Mouse (Mus musculus): Measurements from ENCODE around the gene Arvcf. TPM values are rescaled to one million over a fixed set of nuclear protein-coding genes. Genes with fewer than 3 reads are reported as not detected.

Arvcf gene
- polyA plus RNA-seq, 1 experiment from 2014 or later, result 25.8 TPM

DNA sequence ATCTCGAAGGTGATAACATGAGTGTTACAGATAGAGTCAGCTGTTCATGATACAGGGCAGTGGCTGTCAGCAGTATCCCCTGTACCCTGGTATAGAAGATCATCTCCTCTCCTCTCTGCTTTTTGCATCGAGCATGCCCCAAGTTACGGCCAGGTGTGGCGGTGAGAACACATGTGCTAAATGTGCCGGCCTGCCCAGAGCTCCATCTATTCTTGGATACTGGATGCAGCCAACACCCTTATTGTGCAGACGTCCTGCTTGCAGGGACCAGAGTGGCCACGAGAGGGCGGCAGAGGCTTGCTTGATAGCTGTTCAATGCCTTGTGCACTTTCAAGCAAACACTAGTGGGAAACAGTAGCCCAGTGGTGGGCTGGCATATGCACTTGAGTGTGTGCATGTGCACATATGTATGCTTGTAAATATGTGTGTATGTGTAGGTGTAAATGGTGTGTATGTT, 95.4 kb downstream of the Arvcf start:
- H3K27me3 ChIP-seq (ENCODE audit: insufficient read depth, poor library complexity, severe bottlenecking), result peaks cover 11% of the 10 kb centered on the region; the same call in 1 of the 2 replicates
- WGBS, result 15% methylated on average over 8 of the region's 8 CpGs
- DNase-seq (ENCODE audit: low spot score), result peak; percentile 94
- no peaks in the 10 kb centered on the region for H3K9me3 ChIP-seq
- H3K36me3 ChIP-seq, result peaks cover 37% of the 10 kb centered on the region
- no peak overlapping the region for H3K4me3 ChIP-seq
- no peak overlapping the region for H3K27ac ChIP-seq
- peaks cover 18% of the 10 kb centered on the region for H3K4me1 ChIP-seq

DNA sequence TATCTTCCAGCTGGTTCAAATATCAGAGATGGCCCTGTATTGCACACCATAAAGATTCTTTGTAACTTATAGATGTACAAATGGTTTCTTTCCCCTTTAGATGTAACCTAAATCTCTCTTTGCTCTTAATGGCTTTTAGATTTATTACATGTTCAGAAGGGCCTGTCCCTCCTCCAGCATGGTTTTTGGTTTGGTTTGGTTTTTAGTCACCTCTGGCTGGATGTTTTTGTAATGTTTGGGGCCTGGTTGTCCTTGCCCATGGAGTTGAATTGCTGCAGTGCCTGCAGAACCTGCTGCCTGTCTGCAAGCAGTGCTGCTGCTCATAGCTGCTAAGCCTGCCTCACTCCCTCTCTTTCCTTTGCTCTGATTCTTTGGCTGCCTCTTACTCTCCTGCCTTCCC, 99.3 kb downstream of the Arvcf start:
- H3K27ac ChIP-seq, result no peak overlapping the region
- DNase-seq (ENCODE audit: low spot score), result no peak
- peaks cover 30% of the 10 kb centered on the region for H3K4me1 ChIP-seq
- 0 out of 2 replicates have a peak, but pooled peaks cover 4% of the 10 kb centered on the region for H3K27me3 ChIP-seq (ENCODE audit: insufficient read depth, poor library complexity, severe bottlenecking)
- no peaks in the 10 kb centered on the region for H3K9me3 ChIP-seq
- peaks cover 19% of the 10 kb centered on the region; the same call in 1 of the 2 replicates for H3K36me3 ChIP-seq
- H3K4me3 ChIP-seq, result no peak overlapping the region

DNA sequence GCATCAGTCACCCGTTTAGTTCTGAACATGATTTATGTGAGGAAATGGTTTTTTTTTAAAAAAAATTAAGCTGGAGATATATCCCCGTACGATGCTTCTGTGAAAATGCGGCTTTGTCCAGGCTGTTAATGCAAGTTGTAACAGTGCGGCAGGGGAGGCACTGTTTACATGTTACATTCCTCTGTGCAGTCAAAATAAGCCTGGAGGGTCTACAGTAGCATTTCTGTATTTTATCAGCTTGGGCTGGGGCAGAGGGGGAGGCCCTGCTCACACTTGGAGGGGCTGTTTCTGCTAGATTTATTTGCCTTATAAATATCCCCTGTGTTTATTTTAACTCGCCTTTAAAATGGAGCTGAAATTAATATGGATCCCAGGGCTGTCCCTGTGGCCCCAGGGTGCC, 100.1 kb downstream of the Arvcf start:
- DNase-seq (ENCODE audit: low spot score), result no peak
- peaks cover 26% of the 10 kb centered on the region for H3K4me1 ChIP-seq
- H3K27ac ChIP-seq, result peak overlapping the region; percentile 63; the same call in 1 of the 2 replicates
- no peak overlapping the region for H3K4me3 ChIP-seq
- no peaks in the 10 kb centered on the region for H3K27me3 ChIP-seq (ENCODE audit: insufficient read depth, poor library complexity, severe bottlenecking)
- WGBS, result 80% methylated on average over 6 of the region's 6 CpGs
- no peaks in the 10 kb centered on the region for H3K9me3 ChIP-seq
- peaks cover 18% of the 10 kb centered on the region; the same call in 1 of the 2 replicates for H3K36me3 ChIP-seq

DNA sequence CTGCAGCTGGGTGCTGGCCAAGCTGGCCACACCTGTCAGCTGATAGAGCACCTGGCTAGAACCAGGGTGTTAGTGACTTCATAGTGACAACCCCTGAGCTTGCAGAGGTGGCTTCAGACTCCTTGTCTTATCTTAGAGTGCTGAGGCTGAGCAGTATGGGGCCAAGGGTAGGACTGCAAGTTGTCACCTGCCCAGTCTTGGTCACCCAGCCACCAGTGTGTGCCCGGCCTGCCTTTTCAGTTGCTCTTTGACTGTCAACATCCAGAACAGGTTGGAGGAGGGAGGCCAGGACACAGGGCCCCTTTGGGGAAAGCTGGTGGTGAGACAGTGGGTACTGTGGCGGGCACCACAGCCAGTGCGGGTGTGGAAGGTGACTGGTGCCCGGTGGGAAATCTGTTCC, 101.0 kb downstream of the Arvcf start:
- Histone ChIP-seq H3K27me3 (ENCODE audit: insufficient read depth, poor library complexity, severe bottlenecking) (no peaks in the 10 kb centered on the region), H3K9me3 (no peaks in the 10 kb centered on the region), H3K27ac (no peak overlapping the region), H3K36me3 (peaks cover 18% of the 10 kb centered on the region; the same call in 1 of the 2 replicates), H3K4me3 (no peak overlapping the region), H3K4me1 (peaks cover 28% of the 10 kb centered on the region)
- no peak for DNase-seq (ENCODE audit: low spot score)
- WGBS, result 91% methylated on average over 4 of the region's 4 CpGs

DNA sequence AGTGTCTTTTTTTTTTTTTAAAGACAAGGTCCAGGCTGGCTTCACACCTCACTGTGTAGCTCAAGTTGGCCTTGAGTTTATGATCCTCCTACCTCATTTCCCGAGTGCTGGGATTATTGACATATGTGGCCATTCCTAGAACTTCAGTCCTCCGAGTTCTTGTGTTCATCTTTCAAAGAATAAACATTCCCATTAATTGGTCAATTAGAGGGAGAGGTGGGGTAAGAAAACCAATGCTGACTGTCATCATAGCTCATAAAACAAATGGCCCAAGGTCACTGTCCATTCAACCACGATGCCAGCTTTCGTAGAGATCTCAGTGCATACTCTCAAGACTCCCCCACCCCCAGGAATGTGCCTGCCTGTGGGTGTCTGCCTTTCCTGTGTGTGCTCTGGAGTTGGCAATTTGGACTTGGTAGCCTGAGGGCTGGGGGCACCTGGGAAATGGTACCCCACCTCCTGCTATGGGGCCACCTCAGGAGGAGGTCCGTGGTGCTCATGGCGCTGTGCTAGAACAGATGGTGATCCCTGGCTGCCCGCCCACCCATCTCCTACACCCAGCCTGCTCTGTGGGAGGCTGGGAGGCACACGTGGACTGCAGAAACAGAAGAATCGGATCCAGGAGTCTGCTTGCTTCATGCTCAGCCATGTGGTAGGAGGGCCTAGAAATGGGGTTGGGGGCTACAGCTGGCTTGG, 103.7 kb downstream of the Arvcf start:
- Histone ChIP-seq H3K27ac (no peak overlapping the region), H3K27me3 (ENCODE audit: insufficient read depth, poor library complexity, severe bottlenecking) (peaks cover 7% of the 10 kb centered on the region; the same call in 1 of the 2 replicates), H3K4me3 (no peak overlapping the region), H3K4me1 (peaks cover 39% of the 10 kb centered on the region), H3K9me3 (no peaks in the 10 kb centered on the region), H3K36me3 (peaks cover 23% of the 10 kb centered on the region)
- 66% methylated on average over 9 of the region's 9 CpGs for WGBS
- DNase-seq (ENCODE audit: low spot score), result no peak

DNA sequence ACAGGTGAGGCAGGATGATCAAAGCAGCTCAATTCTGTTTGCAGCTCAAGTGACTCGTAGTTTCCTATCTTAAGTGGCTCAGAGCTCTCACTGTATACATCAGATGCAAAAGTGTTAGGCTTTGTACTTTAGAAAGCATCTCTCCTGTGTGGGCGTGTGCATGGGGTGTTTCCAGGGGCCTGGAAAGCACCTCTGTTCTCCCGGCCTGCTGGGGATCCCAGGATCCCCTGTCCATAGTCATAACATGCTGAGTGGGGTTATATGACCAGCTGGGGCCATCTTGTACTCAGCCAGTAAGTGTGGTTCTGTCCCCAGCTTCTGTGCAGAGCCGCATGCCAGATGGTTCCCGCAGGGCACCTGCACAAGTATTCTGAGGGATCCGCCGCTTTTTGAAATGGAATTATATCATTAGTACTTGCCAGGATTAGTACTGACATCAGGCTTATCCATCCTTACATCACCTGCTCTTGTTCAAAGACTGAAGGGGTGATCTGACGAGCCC, 104.4 kb downstream of the Arvcf start:
- no peaks in the 10 kb centered on the region for H3K9me3 ChIP-seq
- peaks cover 39% of the 10 kb centered on the region for H3K4me1 ChIP-seq
- no peak overlapping the region for H3K4me3 ChIP-seq
- peaks cover 7% of the 10 kb centered on the region; the same call in 1 of the 2 replicates for H3K27me3 ChIP-seq (ENCODE audit: insufficient read depth, poor library complexity, severe bottlenecking)
- H3K27ac ChIP-seq, result no peak overlapping the region
- DNase-seq (ENCODE audit: low spot score), result no peak
- WGBS, result 83% methylated on average over 8 of the region's 8 CpGs
- H3K36me3 ChIP-seq, result peaks cover 29% of the 10 kb centered on the region

DNA sequence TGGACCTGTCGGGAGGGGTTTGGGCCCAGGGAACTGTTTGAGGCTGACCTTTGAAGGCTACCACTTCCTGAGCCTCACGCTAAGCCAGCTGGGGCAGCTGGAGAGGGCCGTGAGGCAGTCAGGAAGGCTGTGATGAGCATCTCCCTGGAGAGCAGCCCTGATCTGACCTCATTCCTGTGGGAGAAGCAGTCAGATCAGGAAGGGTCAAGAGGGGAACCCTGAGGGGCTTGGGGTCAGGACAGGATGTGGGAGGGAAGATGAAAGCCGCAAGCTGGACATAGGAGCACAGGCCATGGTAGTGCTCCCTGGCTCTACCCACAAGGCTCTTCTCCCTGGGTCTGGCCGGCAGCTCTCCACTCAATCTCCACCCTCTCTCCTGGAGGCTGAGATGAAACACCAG, 105.9 kb downstream of the Arvcf start:
- H3K27ac ChIP-seq, result no peak overlapping the region; the same call in 1 of the 2 replicates
- DNase-seq (ENCODE audit: low spot score), result no peak
- no peaks in the 10 kb centered on the region for H3K9me3 ChIP-seq
- peaks cover 14% of the 10 kb centered on the region for H3K27me3 ChIP-seq (ENCODE audit: insufficient read depth, poor library complexity, severe bottlenecking)
- H3K36me3 ChIP-seq, result peaks cover 38% of the 10 kb centered on the region
- no peak overlapping the region for H3K4me3 ChIP-seq
- 33% methylated on average over 5 of the region's 5 CpGs for WGBS
- peaks cover 34% of the 10 kb centered on the region for H3K4me1 ChIP-seq

DNA sequence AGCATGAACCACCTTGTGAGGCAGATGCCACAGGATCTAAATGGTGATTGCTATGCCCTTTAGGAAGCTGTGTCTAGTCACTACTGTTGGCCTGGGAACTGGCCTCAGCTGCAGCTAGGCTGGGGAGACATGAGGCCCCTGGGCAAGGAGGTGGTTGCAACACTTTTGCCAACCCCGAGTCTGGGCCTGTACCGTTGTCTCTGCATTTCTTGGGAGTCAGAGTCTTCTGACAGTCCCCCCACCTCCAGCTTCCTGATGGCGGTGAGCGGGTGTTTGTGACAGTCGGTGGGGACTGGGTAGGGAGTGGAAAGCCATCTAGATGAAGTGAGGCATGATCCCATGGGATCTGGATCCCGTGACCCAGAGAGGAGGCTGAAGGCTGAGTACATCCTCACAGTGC, 107.4 kb downstream of the Arvcf start:
- Histone ChIP-seq H3K4me3 (no peak overlapping the region), H3K27me3 (ENCODE audit: insufficient read depth, poor library complexity, severe bottlenecking) (peaks cover 17% of the 10 kb centered on the region), H3K4me1 (peaks cover 45% of the 10 kb centered on the region), H3K36me3 (peaks cover 32% of the 10 kb centered on the region), H3K9me3 (no peaks in the 10 kb centered on the region), H3K27ac (no peak overlapping the region)
- 90% methylated on average over 6 of the region's 6 CpGs for WGBS
- DNase-seq (ENCODE audit: low spot score), result no peak

MicroRNA genes within 50 kb of the gene (microRNA counts, 519-probe panel; counts per million panel counts)
- microRNA mmu-miR-185, result 4,792 counts per million, percentile 32 among the panel's probes with 10 or more counts

Small RNA genes lying within 50 kb of the gene (microRNA-seq; reads per million reads assigned to microRNA genes)
- gene Gm26219 (not detected), gene Mir185 (309 reads per million, percentile 64 among the genes with 10 or more reads in this experiment)

Other genes starting within 250 kb of the Arvcf start
- 0.31 and 0.79 TPM in 2 replicates for gene Rtn4r, start 220.5 kb upstream of the Arvcf start, polyA plus RNA-seq (2016; fragmentation: Nextera tagmentation; extraction: Ambion mirVana)
- gene Ccdc188, start 130.3 kb upstream of the Arvcf start, polyA plus RNA-seq (2016; fragmentation: Nextera tagmentation; extraction: Ambion mirVana), result not detected in 2 replicates
- gene Zdhhc8, start 113.0 kb upstream of the Arvcf start, polyA plus RNA-seq (2016; fragmentation: Nextera tagmentation; extraction: Ambion mirVana), result 21.2 and 27.5 TPM in 2 replicates
- gene Trmt2a, start 99.5 kb upstream of the Arvcf start, polyA plus RNA-seq (2016; fragmentation: Nextera tagmentation; extraction: Ambion mirVana), result 83.3 and 111 TPM in 2 replicates
- 601 and 873 TPM in 2 replicates for gene Ranbp1, start 99.5 kb upstream of the Arvcf start, polyA plus RNA-seq (2016; fragmentation: Nextera tagmentation; extraction: Ambion mirVana)
- gene Gm49776, start 89.9 kb upstream of the Arvcf start, polyA plus RNA-seq (2016; fragmentation: Nextera tagmentation; extraction: Ambion mirVana), result 1.4 and 4.0 TPM in 2 replicates
- gene Dgcr8, start 58.9 kb upstream of the Arvcf start, polyA plus RNA-seq (2016; fragmentation: Nextera tagmentation; extraction: Ambion mirVana), result 25.4 and 30.0 TPM in 2 replicates
- gene Tango2, start 79 bp upstream of the Arvcf start, polyA plus RNA-seq (2016; fragmentation: Nextera tagmentation; extraction: Ambion mirVana), result 51.3 and 62.1 TPM in 2 replicates
- gene Txnrd2, start 78.2 kb downstream of the Arvcf start, polyA plus RNA-seq (2016; fragmentation: Nextera tagmentation; extraction: Ambion mirVana), result 40.1 and 47.7 TPM in 2 replicates
- gene Comt, start 78.7 kb downstream of the Arvcf start, polyA plus RNA-seq (2016; fragmentation: Nextera tagmentation; extraction: Ambion mirVana), result 83.5 and 102 TPM in 2 replicates
- 10.8 and 17.1 TPM in 2 replicates for gene Gnb1l, start 150.5 kb downstream of the Arvcf start, polyA plus RNA-seq (2016; fragmentation: Nextera tagmentation; extraction: Ambion mirVana)
- gene Rtl10, start 150.7 kb downstream of the Arvcf start, polyA plus RNA-seq (2016; fragmentation: Nextera tagmentation; extraction: Ambion mirVana), result 1.3 and 1.6 TPM in 2 replicates
- 1.00 and 6.9 TPM in 2 replicates for gene Tbx1, start 242.5 kb downstream of the Arvcf start, polyA plus RNA-seq (2016; fragmentation: Nextera tagmentation; extraction: Ambion mirVana)

Measured in heart, embryonic 10.5 days (tissue).